Mouse (Mus musculus) liver, embryonic 13.5 days (tissue): ENCODE measurements around the gene Nkx2-5. TPM values are rescaled to one million over a fixed set of nuclear protein-coding genes. Genes with fewer than 3 reads are reported as not detected.

Experiments
- ATAC-seq: fragments of 200-750 bp; cut with Nextera tagmentation; 2 replicates; pipeline ENCODE4 v1.8.0; 2017; ENCODE audit warnings: low read depth, mild to moderate bottlenecking, moderate number of reproducible peaks, moderate library complexity
- DNase-seq: peaks from one replicate; pipeline ENCODE4 v3.0.0; 2022
- H3K27ac ChIP-seq: fragments of 300-500 bp; sonication (generic); 2 replicates; pipeline ENCODE4 v1.5.1; 2015; ENCODE audit warnings: moderate library complexity, mild to moderate bottlenecking, inconsistent platforms
- H3K27me3 ChIP-seq: fragments of 300-500 bp; sonication (generic); 2 replicates; pipeline ENCODE4 v1.6.1; 2015; ENCODE audit warnings: mild to moderate bottlenecking, inconsistent platforms
- H3K36me3 ChIP-seq: fragments of 300-500 bp; sonication (generic); 2 replicates; pipeline ENCODE4 v1.6.1; 2015; ENCODE audit warnings: mild to moderate bottlenecking, inconsistent platforms
- H3K4me1 ChIP-seq: fragments of 300-500 bp; sonication (generic); replicated peaks from 2 replicates; pipeline ENCODE4 v1.6.1; 2015; ENCODE audit warnings: inconsistent platforms
- H3K4me2 ChIP-seq: fragments of 300-500 bp; sonication (generic); 2 replicates; pipeline ENCODE4 v1.6.1; 2015; ENCODE audit warnings: inconsistent platforms, mild to moderate bottlenecking, moderate library complexity
- H3K4me3 ChIP-seq: fragments of 300-500 bp; sonication (generic); replicated peaks from 2 replicates; pipeline ENCODE4 v1.5.1; 2015; ENCODE audit warnings: mild to moderate bottlenecking, inconsistent platforms
- H3K9ac ChIP-seq: fragments of 300-500 bp; sonication (generic); 2 replicates; pipeline ENCODE4 v1.6.1; 2015; ENCODE audit warnings: mild to moderate bottlenecking, inconsistent platforms
- H3K9me3 ChIP-seq: fragments of 300-500 bp; sonication (generic); replicated peaks from 2 replicates; pipeline ENCODE4 v1.6.1; 2016; ENCODE audit warnings: inconsistent platforms
- WGBS: fragments of 180-500 bp; shearing (Covaris S2); methylation state at CpG from one replicate; pipeline ENCODE4 v1.1.7; 2015; ENCODE audit not compliant: insufficient replicate concordance; 5-methylcytosine and 5-hydroxymethylcytosine counted together
- polyA plus RNA-seq: library from polyadenylated mRNA; unstranded; fragments of >200 nt; fragmentation: Nextera tagmentation; extraction: Ambion mirVana; gene quantifications from 2 replicates; pipeline ENCODE4 v1.2.1, GENCODE M21; 2015

Gene Nkx2-5
- polyA plus RNA-seq = 0.90 TPM in 1 of 2 replicates, not detected in the other

DNA sequence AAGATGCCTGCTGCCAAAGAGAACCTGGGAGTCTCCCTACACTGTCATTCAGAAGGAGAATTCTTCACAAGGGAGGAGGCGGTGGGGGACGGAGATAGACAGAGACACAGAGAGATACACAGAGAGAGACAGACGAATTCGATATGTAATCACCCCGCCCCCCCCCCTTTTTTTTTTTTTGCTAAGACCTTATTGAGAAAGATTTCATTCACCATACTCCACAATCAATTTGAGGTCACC, at the start of gene Nkx2-5:
Gene Nkx2-5, minus strand, starts transcription at position 101 of the 240 bp plus-strand sequence.
- Histone ChIP-seq H3K4me2 (no peak within 1 kb of the TSS), H3K4me1 (peaks cover 2% of the 10 kb centered on the region), H3K9ac (no peak within 1 kb of the TSS), H3K36me3 (no peaks in the 10 kb centered on the region), H3K27me3 (peaks cover 94% of the 10 kb centered on the region), H3K27ac (no peak within 1 kb of the TSS), H3K4me3 (no peak within 1 kb of the TSS), H3K9me3 (no peaks in the 10 kb centered on the region)
- DNase-seq (no peak), ATAC-seq (no peak)
- 4% methylated on average over 5 of the region's 5 CpGs for WGBS

GRCm38 (mm10) chr17:26894342-26894741, 49.5 kb upstream of the Nkx2-5 start:
- no peak overlapping the region for H3K4me2 ChIP-seq
- no peak overlapping the region for H3K9ac ChIP-seq
- no peak overlapping the region for H3K4me3 ChIP-seq
- DNase-seq (no peak), ATAC-seq (no peak)
- H3K9me3 ChIP-seq = no peaks in the 10 kb centered on the region; the same call in 1 of the 2 replicates
- H3K4me1 ChIP-seq = peaks cover 8% of the 10 kb centered on the region; the same call in 1 of the 2 replicates
- peaks cover 12% of the 10 kb centered on the region for H3K27me3 ChIP-seq
- 73% methylated on average over 6 of the region's 6 CpGs for WGBS
- no peaks in the 10 kb centered on the region for H3K36me3 ChIP-seq
- H3K27ac ChIP-seq = no peak overlapping the region

- H3K27ac ChIP-seq = no peak overlapping the region
- H3K4me2 ChIP-seq = no peak overlapping the region
- ATAC-seq (no peak), DNase-seq (no peak)
- H3K4me1 ChIP-seq = peaks cover 8% of the 10 kb centered on the region; the same call in 1 of the 2 replicates
- no peaks in the 10 kb centered on the region; the same call in 1 of the 2 replicates for H3K9me3 ChIP-seq
- WGBS = 57% methylated on average over 6 of the region's 6 CpGs
- peaks cover 12% of the 10 kb centered on the region for H3K27me3 ChIP-seq
- no peak overlapping the region for H3K4me3 ChIP-seq
- H3K36me3 ChIP-seq = no peaks in the 10 kb centered on the region
- H3K9ac ChIP-seq = no peak overlapping the region
Measured at GRCm38 (mm10) chr17:26893492-26893891, 48.7 kb upstream of the Nkx2-5 start.

DNA sequence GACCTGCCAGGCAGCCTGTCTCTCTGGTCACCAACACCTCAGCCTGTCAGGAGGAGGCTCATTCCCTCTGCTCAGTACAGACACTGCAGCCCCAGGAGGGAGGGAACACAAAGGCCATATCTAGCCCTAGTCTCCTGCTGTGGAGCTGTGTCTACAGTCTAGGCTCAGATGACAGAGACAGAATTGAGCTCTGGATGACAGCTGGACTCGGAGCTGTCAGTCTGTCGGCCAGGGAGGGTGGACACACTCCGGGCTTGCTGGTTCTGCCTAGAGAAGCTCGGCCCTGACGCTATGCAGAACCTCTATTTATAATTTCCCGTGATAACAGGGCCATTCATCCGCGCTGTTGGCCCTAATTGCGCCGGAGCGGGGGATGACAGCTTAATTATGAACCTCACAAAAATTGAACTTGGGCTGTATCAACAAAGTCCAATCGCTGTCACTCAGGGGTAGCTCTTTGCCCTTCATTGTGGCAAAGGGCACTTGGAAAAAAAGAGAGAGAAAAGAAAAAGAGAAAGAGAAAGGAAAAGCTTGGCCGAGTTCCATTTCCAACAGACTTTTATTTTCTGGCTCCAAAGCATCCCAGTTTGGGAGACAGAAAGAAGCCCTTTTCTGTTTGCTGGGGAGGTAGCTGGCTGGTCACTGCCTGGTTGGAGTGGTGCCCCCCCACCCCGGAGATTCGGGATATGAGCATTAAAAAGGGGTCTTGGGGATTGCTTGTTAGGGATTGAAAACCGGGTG, 48.0 kb upstream of the Nkx2-5 start:
- peaks cover 8% of the 10 kb centered on the region; the same call in 1 of the 2 replicates for H3K4me1 ChIP-seq
- peaks cover 9% of the 10 kb centered on the region for H3K27me3 ChIP-seq
- no peak for DNase-seq
- no peaks in the 10 kb centered on the region for H3K36me3 ChIP-seq
- H3K4me2 ChIP-seq = no peak overlapping the region
- H3K4me3 ChIP-seq = no peak overlapping the region
- WGBS = 62% methylated on average over 16 of the region's 16 CpGs
- H3K9ac ChIP-seq = no peak overlapping the region
- H3K27ac ChIP-seq = no peak overlapping the region
- no peak for ATAC-seq
- no peaks in the 10 kb centered on the region; the same call in 1 of the 2 replicates for H3K9me3 ChIP-seq

DNA sequence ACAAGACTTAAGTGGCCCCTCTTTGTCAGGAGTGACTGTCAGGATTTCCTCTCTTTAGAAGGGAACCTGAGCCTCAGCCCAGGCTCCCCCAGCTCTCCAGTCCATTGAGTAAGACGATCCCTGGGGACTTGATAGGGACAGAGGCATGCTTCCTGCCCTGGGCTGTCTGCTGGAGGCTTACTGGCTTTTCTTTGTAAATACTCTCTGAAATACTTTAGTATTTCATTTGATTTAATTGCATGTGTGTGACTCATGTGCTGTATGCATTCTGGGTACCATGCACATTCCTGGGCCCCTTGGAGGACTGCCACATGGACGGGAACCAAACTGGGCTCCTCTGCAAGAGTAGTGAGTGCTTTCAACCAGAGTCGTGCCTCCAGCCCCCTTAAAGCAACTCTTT, 43.1 kb upstream of the Nkx2-5 start:
- ATAC-seq (no peak), DNase-seq (no peak)
- WGBS = 33% methylated on average over 3 of the region's 3 CpGs
- H3K4me2 ChIP-seq = no peak overlapping the region
- no peak overlapping the region for H3K9ac ChIP-seq
- no peak overlapping the region for H3K4me3 ChIP-seq
- no peaks in the 10 kb centered on the region for H3K9me3 ChIP-seq
- no peaks in the 10 kb centered on the region for H3K36me3 ChIP-seq
- H3K27me3 ChIP-seq = peaks cover 5% of the 10 kb centered on the region; the same call in 1 of the 2 replicates
- peaks cover 38% of the 10 kb centered on the region for H3K4me1 ChIP-seq
- no peak overlapping the region for H3K27ac ChIP-seq

GRCm38 (mm10) chr17:26886047-26886749, 41.4 kb upstream of the Nkx2-5 start:
- H3K4me3 ChIP-seq = peak overlapping the region; percentile 60
- peak; percentile 77 for DNase-seq
- peak overlapping the region; percentile 84 for H3K4me2 ChIP-seq
- peak overlapping the region; percentile 65; the same call in 1 of the 2 replicates for H3K27ac ChIP-seq
- peaks cover 6% of the 10 kb centered on the region; the same call in 1 of the 2 replicates for H3K36me3 ChIP-seq
- H3K9ac ChIP-seq = peak overlapping the region; percentile 66
- 0 out of 2 replicates have a peak, but pooled peaks cover 5% of the 10 kb centered on the region for H3K27me3 ChIP-seq
- no peaks in the 10 kb centered on the region for H3K9me3 ChIP-seq
- WGBS = 8% methylated on average over 30 of the region's 30 CpGs
- H3K4me1 ChIP-seq = peaks cover 33% of the 10 kb centered on the region
- ATAC-seq = peak; percentile 73

DNA sequence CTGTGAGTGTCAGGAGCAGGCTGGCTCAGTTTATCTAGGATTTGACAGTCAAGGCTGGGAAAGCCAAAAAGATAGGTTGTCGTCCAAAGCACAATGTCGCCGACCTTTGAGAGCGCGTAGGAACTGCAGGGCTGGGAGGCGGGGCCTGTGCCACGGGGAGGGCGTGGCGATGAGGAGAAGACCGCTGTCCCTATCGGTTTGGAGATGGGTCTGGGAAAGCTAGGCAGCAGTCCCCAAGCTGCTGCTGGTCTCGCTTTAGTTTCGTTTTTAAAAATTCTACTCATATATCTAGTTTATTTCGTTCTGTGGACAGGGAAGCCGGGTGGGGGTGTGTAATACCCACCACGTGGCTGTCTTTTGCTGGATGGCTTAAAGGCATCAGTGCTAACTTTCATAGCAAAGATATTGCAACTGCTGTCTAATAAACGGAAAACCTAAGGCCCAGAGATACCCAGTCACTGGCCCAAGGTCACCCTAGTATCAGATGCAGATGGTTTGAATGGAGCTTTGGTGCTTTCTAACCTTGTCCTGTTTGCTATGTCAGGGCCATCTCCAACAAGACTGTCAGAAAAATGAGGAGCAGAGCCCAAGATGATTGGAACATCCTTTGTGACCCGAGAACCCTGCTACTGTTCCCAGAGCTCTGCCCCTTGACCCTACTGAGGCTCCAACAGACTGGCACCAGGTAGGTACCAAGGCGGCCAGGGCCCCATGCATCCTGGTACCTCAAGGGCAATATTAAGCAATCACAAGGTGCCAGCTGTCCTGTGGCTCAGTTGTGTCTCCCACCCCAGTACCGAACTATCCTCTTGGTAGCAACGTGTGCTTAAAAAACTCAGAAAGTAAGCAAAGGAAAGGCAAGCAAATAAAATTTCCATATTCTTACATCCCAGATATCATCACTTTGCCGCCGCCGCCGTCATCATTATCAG, 40.5 kb upstream of the Nkx2-5 start:
- Histone ChIP-seq H3K4me2 (peak overlapping the region; percentile 84), H3K27ac (peak overlapping the region; percentile 65), H3K36me3 (peaks cover 11% of the 10 kb centered on the region; the same call in 1 of the 2 replicates), H3K9ac (peak overlapping the region; percentile 66), H3K4me1 (peaks cover 33% of the 10 kb centered on the region), H3K27me3 (0 out of 2 replicates have a peak, but pooled peaks cover 5% of the 10 kb centered on the region), H3K4me3 (peak overlapping the region; percentile 60), H3K9me3 (no peaks in the 10 kb centered on the region)
- 9% methylated on average over 25 of the region's 25 CpGs for WGBS
- DNase-seq (peak; percentile 89), ATAC-seq (peak; percentile 87)

DNA sequence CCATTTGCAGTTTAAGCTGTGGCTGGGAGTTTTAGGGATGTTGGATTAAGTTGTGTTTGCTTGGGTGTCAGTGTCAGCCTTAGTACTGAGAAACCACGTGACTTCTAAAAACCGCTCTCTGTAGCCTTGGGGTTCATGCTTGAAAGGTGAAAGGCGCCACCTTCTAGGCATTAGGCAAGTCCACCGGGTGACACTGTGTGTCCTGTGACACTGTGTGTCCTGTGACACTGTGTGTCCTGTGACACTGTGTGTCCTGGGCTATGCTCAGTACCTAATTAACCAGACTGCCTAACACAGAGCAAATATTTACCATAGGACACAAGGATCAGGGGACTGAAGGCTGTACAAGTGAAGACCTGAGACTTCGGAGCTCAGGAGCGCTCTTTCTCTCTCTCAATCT, 38.8 kb upstream of the Nkx2-5 start:
- no peaks in the 10 kb centered on the region for H3K9me3 ChIP-seq
- no peak overlapping the region for H3K9ac ChIP-seq
- DNase-seq = no peak
- 0 out of 2 replicates have a peak, but pooled peaks cover 5% of the 10 kb centered on the region for H3K27me3 ChIP-seq
- peaks cover 33% of the 10 kb centered on the region for H3K4me1 ChIP-seq
- H3K36me3 ChIP-seq = peaks cover 14% of the 10 kb centered on the region; the same call in 1 of the 2 replicates
- ATAC-seq = no peak
- 82% methylated on average over 6 of the region's 6 CpGs for WGBS
- no peak overlapping the region for H3K4me2 ChIP-seq
- H3K27ac ChIP-seq = no peak overlapping the region
- no peak overlapping the region for H3K4me3 ChIP-seq

DNA sequence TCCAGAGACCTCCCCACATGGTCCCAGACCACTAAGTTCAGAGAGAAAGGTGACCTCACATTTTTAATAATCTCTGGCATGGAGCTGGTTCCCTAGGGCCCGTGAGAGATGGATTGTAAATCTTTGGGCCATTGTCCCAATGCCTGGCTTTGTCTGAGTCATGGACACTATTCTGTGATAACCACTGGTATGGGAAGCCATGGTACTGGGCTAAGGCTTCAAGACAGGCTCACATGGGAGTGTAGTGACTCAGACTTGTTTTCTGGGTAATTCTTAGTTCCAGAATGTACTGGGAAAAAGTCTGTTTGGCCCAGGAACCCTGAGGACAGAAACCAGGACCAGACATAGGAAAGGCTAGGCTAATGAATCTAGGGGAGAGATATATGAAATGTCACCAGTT, 37.9 kb upstream of the Nkx2-5 start:
- H3K9ac ChIP-seq = no peak overlapping the region
- DNase-seq = no peak
- peaks cover 33% of the 10 kb centered on the region for H3K4me1 ChIP-seq
- peaks cover 14% of the 10 kb centered on the region; the same call in 1 of the 2 replicates for H3K36me3 ChIP-seq
- no peak overlapping the region for H3K27ac ChIP-seq
- no peak overlapping the region for H3K4me2 ChIP-seq
- WGBS = 85% methylated on average over 1 of the region's 1 CpGs
- H3K9me3 ChIP-seq = no peaks in the 10 kb centered on the region
- 0 out of 2 replicates have a peak, but pooled peaks cover 5% of the 10 kb centered on the region for H3K27me3 ChIP-seq
- no peak for ATAC-seq
- no peak overlapping the region for H3K4me3 ChIP-seq

- 86% methylated on average over 6 of the region's 6 CpGs for WGBS
- Histone ChIP-seq H3K9me3 (no peaks in the 10 kb centered on the region), H3K4me1 (peaks cover 13% of the 10 kb centered on the region), H3K4me2 (no peak overlapping the region), H3K27ac (no peak overlapping the region), H3K36me3 (peaks cover 14% of the 10 kb centered on the region; the same call in 1 of the 2 replicates), H3K4me3 (no peak overlapping the region), H3K9ac (no peak overlapping the region), H3K27me3 (no peaks in the 10 kb centered on the region)
- no peak for ATAC-seq
- no peak for DNase-seq
Measured at GRCm38 (mm10) chr17:26879235-26879634, 34.4 kb upstream of the Nkx2-5 start.
